8 mouse cellular contexts compared by ENCODE assay signal in the genomic region with DNA sequence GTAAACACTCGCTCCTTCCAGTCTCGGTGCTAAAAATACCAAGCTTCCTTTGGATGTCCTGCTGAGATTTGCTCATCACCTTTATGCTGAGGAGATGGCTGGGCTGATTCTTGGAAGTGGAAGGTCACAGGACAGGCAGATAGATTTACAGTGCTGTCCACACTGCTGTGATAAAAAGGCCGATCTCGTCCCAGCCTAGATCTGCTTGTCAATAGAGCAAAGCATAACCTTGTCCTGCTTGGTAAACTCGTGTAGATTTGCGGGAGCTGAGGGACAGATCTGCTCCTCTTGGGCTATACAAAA. TPM values are rescaled to one million over a fixed set of nuclear protein-coding genes. Genes with fewer than 3 reads are reported as not detected.
DNase-seq lines count a peak whose midpoint lies in the region; ATAC-seq and TF ChIP-seq lines count a peak whose summit lies in the region.

No protein-coding gene starts in this region.

- no peak for DNase-seq in kidney, adult 2 months
- no peak for DNase-seq in kidney, postnatal 4 days
- no peak for DNase-seq in hindbrain, embryonic 11.5 days (ENCODE audit: low spot score)
- no peak for DNase-seq in thymus, postnatal 0 days (ENCODE audit: low spot score)
- DNase-seq in ovary, postnatal 10 days (ENCODE audit: low spot score) = no peak
- DNase-seq in ovary, postnatal 14 days (ENCODE audit: low spot score) = no peak

- 15% methylated on average over 6 of the region's 6 CpGs for WGBS in kidney, adult 2 months
- 9% methylated on average over 6 of the region's 6 CpGs for WGBS in bone marrow, adult 2 months
- WGBS in hindbrain, embryonic 11.5 days = 3% methylated on average over 6 of the region's 6 CpGs
- 3% methylated on average over 6 of the region's 6 CpGs for WGBS in midbrain, embryonic 13.5 days

- H3K36me3 ChIP-seq in kidney, adult 2 months (ENCODE audit: control insufficient read depth, insufficient read depth, low read length) = no peaks in the 10 kb centered on the region
- no peaks in the 10 kb centered on the region for H3K36me3 ChIP-seq in hindbrain, embryonic 11.5 days (ENCODE audit: control insufficient read depth, insufficient read depth, low read length)
- no peaks in the 10 kb centered on the region for H3K36me3 ChIP-seq in midbrain, embryonic 13.5 days

- H3K9ac ChIP-seq in hindbrain, embryonic 11.5 days (ENCODE audit: low read depth, low read length) = peak overlapping the region; percentile 21
- peak overlapping the region; percentile 91 for H3K9ac ChIP-seq in midbrain, embryonic 13.5 days (replicated peaks)

- ATAC-seq in hindbrain, embryonic 11.5 days (ENCODE audit: low FRiP score) = peak; percentile 6
- peak; percentile 1; the same call in 1 of the 2 replicates for ATAC-seq in midbrain, embryonic 13.5 days

- H3K4me2 ChIP-seq in hindbrain, embryonic 11.5 days (replicated peaks; ENCODE audit: low read depth, low read length) = peak overlapping the region; percentile 41
- H3K4me2 ChIP-seq in midbrain, embryonic 13.5 days (replicated peaks) = peak overlapping the region; percentile 91

- H3K9me3 ChIP-seq in hindbrain, embryonic 11.5 days (ENCODE audit: control insufficient read depth, low read length) = no peaks in the 10 kb centered on the region
- no peaks in the 10 kb centered on the region for H3K9me3 ChIP-seq in midbrain, embryonic 13.5 days

- TF ChIP-seq CTCF in kidney, adult 2 months (conservative IDR thresholded peaks at IDR 0.05; ENCODE audit: insufficient read depth, insufficient read length, low read depth, low read length) = no peak
- no peak for TF ChIP-seq CTCF in bone marrow, adult 2 months (IDR thresholded peaks at IDR 0.05; ENCODE audit: control insufficient read depth, insufficient read depth, low read length)

- no peaks in the 10 kb centered on the region for H3K27me3 ChIP-seq in kidney, adult 2 months (replicated peaks; ENCODE audit: control insufficient read depth, insufficient read depth, low read length)
- no peaks in the 10 kb centered on the region for H3K27me3 ChIP-seq in hindbrain, embryonic 11.5 days (ENCODE audit: control insufficient read depth, insufficient read depth, low read length)
- no peaks in the 10 kb centered on the region for H3K27me3 ChIP-seq in midbrain, embryonic 13.5 days

- no peak for TF ChIP-seq POLR2A in kidney, adult 2 months (IDR thresholded peaks at IDR 0.05; ENCODE audit: low read depth, low read length)
- TF ChIP-seq POLR2A in bone marrow, adult 2 months (IDR thresholded peaks at IDR 0.05; ENCODE audit: borderline replicate concordance, control insufficient read depth, low read depth, low read length) = no peak

- peaks cover 30% of the 10 kb centered on the region for H3K4me1 ChIP-seq in kidney, adult 2 months (ENCODE audit: control insufficient read depth, insufficient read depth, low read length)
- peaks cover 11% of the 10 kb centered on the region for H3K4me1 ChIP-seq in bone marrow, adult 2 months (ENCODE audit: control insufficient read depth, insufficient read depth, low read length)
- H3K4me1 ChIP-seq in hindbrain, embryonic 11.5 days (replicated peaks; ENCODE audit: control insufficient read depth, insufficient read depth, low read length) = peaks cover 7% of the 10 kb centered on the region
- H3K4me1 ChIP-seq in midbrain, embryonic 13.5 days (replicated peaks) = peaks cover 33% of the 10 kb centered on the region

- H3K27ac ChIP-seq in kidney, adult 2 months (ENCODE audit: insufficient read depth, low read depth, low read length) = peak overlapping the region; percentile 39; the same call in 1 of the 2 replicates
- peak overlapping the region; percentile 81 for H3K27ac ChIP-seq in bone marrow, adult 2 months (ENCODE audit: control insufficient read depth, insufficient read depth, low read depth, low read length, poor library complexity)
- H3K27ac ChIP-seq in hindbrain, embryonic 11.5 days (ENCODE audit: low read depth, low read length) = peak overlapping the region; percentile 5
- H3K27ac ChIP-seq in midbrain, embryonic 13.5 days = peak overlapping the region; percentile 89

- peak overlapping the region; percentile 46 for H3K4me3 ChIP-seq in kidney, adult 2 months (ENCODE audit: insufficient read depth, low read depth, low read length)
- H3K4me3 ChIP-seq in bone marrow, adult 2 months (replicated peaks; ENCODE audit: control insufficient read depth, low read depth, low read length) = peak overlapping the region; percentile 84
- peak overlapping the region; percentile 89 for H3K4me3 ChIP-seq in hindbrain, embryonic 11.5 days (ENCODE audit: low read depth, low read length)
- H3K4me3 ChIP-seq in midbrain, embryonic 13.5 days (replicated peaks) = peak overlapping the region; percentile 91

RNA-seq across cellular contexts. Expression of gene Tspan14, which starts 0.9 kb away (rescaled TPM):
- 119 and 121 TPM in 2 replicates for polyA plus RNA-seq in kidney, adult 2 months (2012; rRNA removed)
- polyA plus RNA-seq in bone marrow, adult 2 months (2011; ENCODE audit: insufficient read depth, insufficient read length, low replicate concordance, missing spikeins) = 23.3 and 41.2 TPM in 2 replicates
- polyA plus RNA-seq in hindbrain, embryonic 11.5 days (2014; fragmentation: Nextera tagmentation; extraction: Ambion mirVana) = 96.5 and 105 TPM in 2 replicates
- polyA plus RNA-seq in midbrain, embryonic 13.5 days (2015; fragmentation: Nextera tagmentation; extraction: Ambion mirVana) = 79.7 and 80.4 TPM in 2 replicates
- polyA plus RNA-seq in thymus, postnatal 0 days (2015; fragmentation: Nextera tagmentation; extraction: Ambion mirVana) = 58.5 and 65.0 TPM in 2 replicates

RNA-seq across cellular contexts. Expression of gene Fam213a, which starts 46.0 kb away (rescaled TPM):
- polyA plus RNA-seq in kidney, adult 2 months (2012; rRNA removed) = 68.2 and 80.8 TPM in 2 replicates
- 114 and 196 TPM in 2 replicates for polyA plus RNA-seq in bone marrow, adult 2 months (2011; ENCODE audit: insufficient read depth, insufficient read length, low replicate concordance, missing spikeins)
- polyA plus RNA-seq in hindbrain, embryonic 11.5 days (2014; fragmentation: Nextera tagmentation; extraction: Ambion mirVana) = 54.9 and 65.8 TPM in 2 replicates
- 66.9 and 67.2 TPM in 2 replicates for polyA plus RNA-seq in midbrain, embryonic 13.5 days (2015; fragmentation: Nextera tagmentation; extraction: Ambion mirVana)
- polyA plus RNA-seq in thymus, postnatal 0 days (2015; fragmentation: Nextera tagmentation; extraction: Ambion mirVana) = 6.6 and 9.3 TPM in 2 replicates

Comparison
In these comparisons a context has a peak if more than half of its experiments do, and no peak if none do; other contexts are left out.
1. H3K27ac ChIP-seq: peak in every context shown above with its lines; median percentile 89 in midbrain, embryonic 13.5 days; 81 in bone marrow, adult 2 months; 39 in kidney, adult 2 months; 5 in hindbrain, embryonic 11.5 days.